Mouse (Mus musculus) CH12.LX (cell line): ENCODE data around the gene Ffar4. TPM values are rescaled to one million over a fixed set of nuclear protein-coding genes. Genes with fewer than 3 reads are reported as not detected.

Experiments used
- DNase-seq: peaks from one replicate; pipeline ENCODE4 v3.0.0-alpha.2; 2013; ENCODE audit errors: extremely low read depth
- H3K27ac ChIP-seq: 2 replicates; pipeline ENCODE4 v1.5.1; 2012; ENCODE audit warnings: low read depth, mild to moderate bottlenecking, control low read depth, moderate library complexity; ENCODE audit not compliant: insufficient read depth
- H3K27me3 ChIP-seq: replicated peaks from 2 replicates; pipeline ENCODE3; 2012; ENCODE audit warnings: inconsistent platforms
- H3K36me3 ChIP-seq, 2 experiments: replicated peaks in 1 of 2; 2 replicates each; pipeline versions ENCODE3 to v1.6.1; 2012; ENCODE audit warnings: inconsistent platforms in 1 of 2, low read length in 1 of 2, mild to moderate bottlenecking in 1 of 2, mixed read lengths in 1 of 2, moderate library complexity in 1 of 2; ENCODE audit not compliant: control insufficient read depth in 1 of 2, insufficient read depth in 1 of 2
- H3K4me1 ChIP-seq, 2 experiments: 2 replicates each; pipeline ENCODE4 v1.6.1; 2012; ENCODE audit warnings: inconsistent platforms in 1 of 2, moderate library complexity in 1 of 2; ENCODE audit not compliant: insufficient read depth in 2 of 2, control insufficient read depth in 1 of 2
- H3K4me2 ChIP-seq: 2 replicates; pipeline ENCODE4 v1.6.1; 2012; ENCODE audit warnings: low read depth, mild to moderate bottlenecking, control low read depth; ENCODE audit not compliant: poor library complexity, insufficient read depth, severe bottlenecking
- H3K4me3 ChIP-seq, 3 experiments: fragments of 150-350 bp in 1 of 3; sonication (generic) in 1 of 3; replicated peaks in 1 of 3; 2 replicates each; pipeline versions ENCODE3 to v1.5.1; 2011 to 2012; ENCODE audit warnings: low read depth in 2 of 3, low read length in 2 of 3, mild to moderate bottlenecking in 2 of 3, moderate library complexity in 2 of 3, control low read depth in 1 of 3, improper control_type of control experiment in 1 of 3, inconsistent platforms in 1 of 3, mixed read lengths in 1 of 3; ENCODE audit not compliant: poor library complexity in 1 of 3
- H3K79me2 ChIP-seq: replicated peaks from 2 replicates; pipeline ENCODE4 v1.6.1; 2012; ENCODE audit warnings: mild to moderate bottlenecking, moderate library complexity; ENCODE audit not compliant: control insufficient read depth, poor library complexity, insufficient read depth, severe bottlenecking; ENCODE audit errors: extremely low read depth
- H3K9ac ChIP-seq: 2 replicates; pipeline ENCODE4 v1.6.1; 2012; ENCODE audit warnings: low read depth, mild to moderate bottlenecking, control low read depth, moderate library complexity; ENCODE audit not compliant: insufficient read depth
- H3K9me3 ChIP-seq: replicated peaks from 2 replicates; pipeline ENCODE3; 2012; ENCODE audit warnings: low read length, inconsistent platforms, mixed read lengths
- BHLHE40 ChIP-seq: IDR thresholded peaks from 2 replicates; pipeline ENCODE4 v1.6.1; 2011; ENCODE audit warnings: mild to moderate bottlenecking, low read depth, low read length, improper control_type of control experiment
- CHD1 ChIP-seq: IDR thresholded peaks from 2 replicates; pipeline ENCODE4 v1.6.1; 2012; ENCODE audit warnings: low read depth, low read length, improper control_type of control experiment, inconsistent platforms
- CTCF ChIP-seq, 2 experiments: IDR thresholded peaks in 1 of 2; conservative IDR thresholded peaks in 1 of 2; 2 replicates each; pipeline ENCODE4 v1.5.1; 2011 to 2012; ENCODE audit warnings: low read depth in 2 of 2, low read length in 2 of 2, improper control_type of control experiment in 1 of 2, inconsistent platforms in 1 of 2, mild to moderate bottlenecking in 1 of 2, moderate library complexity in 1 of 2
- E2F4 ChIP-seq: IDR thresholded peaks from 2 replicates; pipeline ENCODE4 v1.6.1; 2011; ENCODE audit warnings: low read depth, low read length, improper control_type of control experiment; ENCODE audit not compliant: insufficient replicate concordance
- EP300 ChIP-seq: IDR thresholded peaks from 2 replicates; pipeline ENCODE4 v1.6.1; 2011; ENCODE audit warnings: low read length, improper control_type of control experiment
- ETS1 ChIP-seq: conservative IDR thresholded peaks from 2 replicates; pipeline ENCODE4 v1.6.1; 2012; ENCODE audit warnings: low read depth, mild to moderate bottlenecking, inconsistent platforms, low read length, improper control_type of control experiment, moderate library complexity
- GABPA ChIP-seq: IDR thresholded peaks from 2 replicates; pipeline ENCODE4 v1.6.1; 2012; ENCODE audit warnings: low read depth, low read length, improper control_type of control experiment, inconsistent platforms; ENCODE audit not compliant: insufficient replicate concordance
- IRF4 ChIP-seq: IDR thresholded peaks from 2 replicates; pipeline ENCODE4 v1.6.1; 2014; ENCODE audit warnings: low read depth, mild to moderate bottlenecking, inconsistent platforms, low read length, improper control_type of control experiment
- JUN ChIP-seq: IDR thresholded peaks from 2 replicates; pipeline ENCODE4 v1.6.1; 2011; ENCODE audit warnings: low read depth, mild to moderate bottlenecking, low read length, improper control_type of control experiment, moderate library complexity; ENCODE audit not compliant: insufficient read depth
- JUND ChIP-seq: conservative IDR thresholded peaks from 2 replicates; pipeline ENCODE4 v1.6.1; 2011; ENCODE audit warnings: low read depth, low read length, improper control_type of control experiment
- KAT2A ChIP-seq: IDR thresholded peaks from 2 replicates; pipeline ENCODE4 v1.6.1; 2012; ENCODE audit warnings: low read length, improper control_type of control experiment, inconsistent platforms; ENCODE audit not compliant: insufficient replicate concordance
- MEF2A ChIP-seq: IDR thresholded peaks from 2 replicates; pipeline ENCODE4 v1.6.1; 2014; ENCODE audit warnings: low read depth, mild to moderate bottlenecking, inconsistent platforms, low read length, improper control_type of control experiment, borderline replicate concordance
- MXI1 ChIP-seq: IDR thresholded peaks from 2 replicates; pipeline ENCODE4 v1.6.1; 2011; ENCODE audit warnings: mild to moderate bottlenecking, low read depth, low read length, improper control_type of control experiment
- MYC ChIP-seq: IDR thresholded peaks from 2 replicates; pipeline ENCODE4 v1.6.1; 2011; ENCODE audit warnings: low read depth, mild to moderate bottlenecking, improper control_type of control experiment, low read length
- NELFE ChIP-seq: IDR thresholded peaks from 2 replicates; pipeline ENCODE4 v1.6.1; 2011; ENCODE audit warnings: low read depth, low read length, improper control_type of control experiment
- NRF1 ChIP-seq: IDR thresholded peaks from 2 replicates; pipeline ENCODE4 v1.6.1; 2014; ENCODE audit warnings: low read depth, mild to moderate bottlenecking, inconsistent platforms, low read length, improper control_type of control experiment, moderate library complexity
- PAX5 ChIP-seq: IDR thresholded peaks from 2 replicates; pipeline ENCODE4 v1.6.1; 2012; ENCODE audit warnings: low read length, inconsistent platforms, mixed read lengths
- POLR2A ChIP-seq: IDR thresholded peaks from 2 replicates; pipeline ENCODE4 v1.6.1; 2011; ENCODE audit warnings: low read depth, mild to moderate bottlenecking, improper control_type of control experiment, low read length
- POLR2AphosphoS2 ChIP-seq: IDR thresholded peaks from 2 replicates; pipeline ENCODE4 v1.6.1; 2011; ENCODE audit warnings: low read depth, low read length, improper control_type of control experiment
- RCOR1 ChIP-seq: conservative IDR thresholded peaks from 2 replicates; pipeline ENCODE4 v1.6.1; 2012; ENCODE audit warnings: low read depth, mild to moderate bottlenecking, inconsistent platforms, low read length, improper control_type of control experiment
- SMC3 ChIP-seq: IDR thresholded peaks from 2 replicates; pipeline ENCODE4 v1.6.1; 2011; ENCODE audit warnings: low read depth, low read length, improper control_type of control experiment
- TBP ChIP-seq: conservative IDR thresholded peaks from 2 replicates; pipeline ENCODE4 v1.6.1; 2011; ENCODE audit warnings: low read depth, low read length, improper control_type of control experiment
- TCF12 ChIP-seq: IDR thresholded peaks from 2 replicates; pipeline ENCODE4 v1.6.1; 2014; ENCODE audit warnings: low read depth, mild to moderate bottlenecking, inconsistent platforms, low read length, improper control_type of control experiment
- ZKSCAN1 ChIP-seq: IDR thresholded peaks from 2 replicates; pipeline ENCODE4 v1.6.1; 2012; ENCODE audit warnings: low read depth, inconsistent platforms, low read length, improper control_type of control experiment, borderline replicate concordance
- ZMIZ1 ChIP-seq: IDR thresholded peaks from 2 replicates; pipeline ENCODE4 v1.6.1; 2012; ENCODE audit warnings: low read depth, mild to moderate bottlenecking, inconsistent platforms, low read length, improper control_type of control experiment
- ZNF384 ChIP-seq: IDR thresholded peaks from 2 replicates; pipeline ENCODE4 v1.6.1; 2012; ENCODE audit warnings: low read depth, low read length, improper control_type of control experiment, inconsistent platforms
- dilution Hi-C: fragments of 300-500 bp; cut with MboI; formaldehyde crosslinking; loops from 2 replicates; pipeline ENCODE4 v1.14.3; 2020; ENCODE audit warnings: low sequenced_read_pairs; ENCODE audit not compliant: extremely low pct_unique_long_range_greater_than_20kb, extremely low pct_ligation_motif_present
- in situ Hi-C: fragments of 300-500 bp; cut with MboI; formaldehyde crosslinking; loops from 3 replicates; pipeline ENCODE4 v1.14.3; 2019; ENCODE audit warnings: low sequenced_read_pairs, low pct_ligation_motif_present, low pct_unique_long_range_greater_than_20kb, mixed read lengths
- polyA plus RNA-seq: library from polyadenylated mRNA; unstranded; fragments of >175 nt; gene quantifications from 2 replicates; pipeline ENCODE4 v1.2.1, GENCODE M21; 2012; ENCODE audit warnings: low read depth; ENCODE audit not compliant: insufficient read length
- total RNA-seq, 2 experiments: library from RNA; depleted of rRNA; stranded (reverse); fragments of 300-350 nt in 1 of 2; fragments of >200 nt in 1 of 2; gene quantifications; 2 replicates each; pipeline ENCODE4 v1.2.3; 2012 to 2014

The Ffar4 gene
- total and polyA plus RNA-seq, 3 experiments, result not detected

DNA sequence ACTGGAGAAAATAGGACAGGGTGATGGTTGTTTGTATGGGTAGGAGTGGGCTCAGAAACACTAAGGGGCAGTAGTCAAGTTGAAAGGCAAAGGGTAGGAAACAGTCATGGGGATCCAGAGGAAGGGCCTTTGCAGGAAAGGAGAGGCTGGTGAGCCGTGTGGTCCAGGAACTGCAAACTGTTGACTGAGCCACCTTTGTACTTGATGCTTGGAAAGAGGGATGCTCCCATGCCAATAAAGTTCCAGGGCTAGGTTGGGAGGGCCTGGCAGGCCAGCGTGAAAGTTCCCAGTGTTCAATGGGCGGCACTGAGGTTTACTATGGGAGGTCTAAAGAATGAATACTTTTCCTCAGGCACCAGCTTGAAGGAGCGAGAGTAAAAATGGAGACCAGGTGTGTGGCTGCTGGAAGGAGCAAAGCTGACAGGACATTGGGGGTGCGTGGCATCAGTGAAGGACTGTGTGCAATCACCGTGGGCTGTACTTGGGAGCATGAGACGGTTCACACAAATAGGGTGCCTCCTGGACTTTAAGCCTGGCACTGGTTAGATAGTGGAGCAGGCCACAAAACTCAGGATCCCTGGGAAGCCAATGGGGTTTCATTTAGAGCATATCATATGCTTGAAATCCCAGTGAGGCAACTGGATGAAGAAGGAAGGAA, 18.1 kb downstream of the Ffar4 start:
- no peak overlapping the region for H3K27ac ChIP-seq

GRCm38 (mm10) chr19:38120123-38120760, 23.4 kb downstream of the Ffar4 start:
- no peak for DNase-seq
- H3K27ac ChIP-seq, result no peak overlapping the region
- H3K36me3 ChIP-seq, result no peaks in the 10 kb centered on the region
- no peaks in the 10 kb centered on the region for H3K9me3 ChIP-seq
- no peak overlapping the region for H3K4me2 ChIP-seq
- H3K27me3 ChIP-seq, result no peaks in the 10 kb centered on the region
- TF ChIP-seq TBP (no peak), CHD1 (no peak), MYC (no peak), JUN (no peak), GABPA (no peak), E2F4 (no peak), ZMIZ1 (no peak), POLR2AphosphoS2 (no peak), TCF12 (no peak), ETS1 (no peak), MEF2A (no peak), POLR2A (no peak), JUND (no peak), NRF1 (no peak), BHLHE40 (no peak), IRF4 (no peak), PAX5 (no peak), ZNF384 (no peak), EP300 (no peak)
- in situ Hi-C loops, result no loop called here
- H3K4me1 ChIP-seq, result no peaks in the 10 kb centered on the region
- dilution Hi-C loops, result no loop called here
- no peak overlapping the region for H3K9ac ChIP-seq
- H3K79me2 ChIP-seq, result no peaks in the 10 kb centered on the region
- H3K4me3 ChIP-seq, result no peak overlapping the region

More for the DNA sequence above, 18.1 kb downstream of the Ffar4 start:
- Histone ChIP-seq H3K36me3 (no peaks in the 10 kb centered on the region), H3K4me2 (no peak overlapping the region), H3K79me2 (no peaks in the 10 kb centered on the region), H3K9ac (no peak overlapping the region), H3K27me3 (no peaks in the 10 kb centered on the region), H3K4me3 (no peak overlapping the region), H3K9me3 (no peaks in the 10 kb centered on the region), H3K4me1 (peaks cover 3 to 27% of the 10 kb centered on the region in 2 experiments; a peak in 3 of 4 replicates)
- in situ Hi-C loops (no loop called here), dilution Hi-C loops (no loop called here)
- no peak for DNase-seq
- no peak for TF ChIP-seq CHD1
- TF ChIP-seq E2F4, result no peak
- no peak for TF ChIP-seq SMC3
- no peak for TF ChIP-seq IRF4
- no peak for TF ChIP-seq KAT2A
- TF ChIP-seq ZKSCAN1, result no peak
- no peak for TF ChIP-seq ETS1
- TF ChIP-seq NELFE, result no peak
- no peak for TF ChIP-seq ZMIZ1
- no peak for TF ChIP-seq JUN
- TF ChIP-seq RCOR1, result no peak
- no peak for TF ChIP-seq NRF1
- TF ChIP-seq TBP, result no peak
- TF ChIP-seq MYC, result no peak
- TF ChIP-seq CTCF (conservative IDR thresholded peaks at IDR 0.05 in 1 of 2, IDR thresholded peaks at IDR 0.05 in 1 of 2; ENCODE audit: low read depth in 2 of 2, low read length in 2 of 2), result no peak
- no peak for TF ChIP-seq EP300
- no peak for TF ChIP-seq MXI1
